10 mouse cellular contexts compared by ENCODE assay signal in the genomic region with DNA sequence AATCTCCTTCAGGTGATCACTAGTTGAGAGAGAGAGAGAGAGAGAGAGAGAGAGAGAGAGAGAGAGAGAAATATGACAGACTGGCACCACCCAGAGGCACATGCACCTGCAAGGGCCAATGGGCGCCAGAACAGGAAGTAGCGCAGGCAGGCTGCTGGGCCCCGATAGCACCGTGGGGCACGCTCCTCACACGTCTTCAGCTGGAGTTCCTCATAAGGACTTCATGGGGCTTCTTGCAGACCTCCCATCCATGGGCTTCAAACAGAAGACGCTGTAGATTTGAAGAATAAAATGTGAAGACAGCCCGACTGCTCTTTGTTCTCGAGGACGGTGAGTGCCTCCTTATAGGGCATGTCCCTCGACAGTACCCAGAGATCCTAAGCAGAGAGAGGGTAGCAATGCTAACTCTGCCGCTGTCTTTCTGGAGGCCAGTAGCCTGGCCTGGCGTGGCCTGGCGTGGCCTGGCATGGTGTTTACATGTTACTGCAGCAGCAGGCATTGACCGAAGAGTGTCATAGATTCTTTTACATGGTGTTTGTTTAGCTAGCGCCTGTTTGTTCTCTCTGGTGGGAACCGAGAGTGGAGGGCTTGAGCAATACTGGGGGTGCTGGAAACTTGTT. TPM values are rescaled to one million over a fixed set of nuclear protein-coding genes. Genes with fewer than 3 reads are reported as not detected.
DNase-seq lines count a peak whose midpoint lies in the region; ATAC-seq lines count a peak whose summit lies in the region.
"Had no signal": no experiment of that assay in that cellular context is flagged by ENCODE, and none has a peak within 500 bp of the region (broad histone marks: within the 10 kb centered on the region; RNA-seq: fewer than 3 reads in every experiment).

No protein-coding gene starts in this region.

- peak overlapping the region; percentile 84 for H3K27ac ChIP-seq in heart, embryonic 10.5 days
- H3K27ac ChIP-seq in macrophage = peak overlapping the region; percentile 92
- H3K27ac ChIP-seq: neural tube, embryonic 13.5 days had no signal

- no peak for DNase-seq in heart, embryonic 10.5 days (ENCODE audit: low spot score)
- no peak for DNase-seq in heart, adult 8-10 months (ENCODE audit: low spot score)
- peak; percentile 85 for DNase-seq in thymus, postnatal 25 days
- no peak for DNase-seq in urinary bladder, postnatal 4 days (ENCODE audit: low spot score in 2 of 2)
- no peak for DNase-seq in left cerebral cortex, postnatal 14 days (ENCODE audit: low spot score in 2 of 2)
- DNase-seq in right cerebral cortex, postnatal 25 days = no peak
- DNase-seq: forebrain, postnatal 0 days had no signal

- peak overlapping the region; percentile 22 for H3K4me3 ChIP-seq in heart, embryonic 10.5 days
- peak overlapping the region; percentile 76 for H3K4me3 ChIP-seq in macrophage (ENCODE audit: inconsistent target)
- H3K4me3 ChIP-seq: neural tube, embryonic 13.5 days had no signal

- peak; percentile 88 for ATAC-seq in inflammation-experienced regulatory T-cells, adult 6 months
- ATAC-seq: forebrain, postnatal 0 days had no signal

- WGBS in heart, embryonic 10.5 days = 63% methylated on average over 17 of the region's 17 CpGs
- 0% methylated on average over 17 of the region's 17 CpGs for WGBS in macrophage (ENCODE audit: missing documents)

- H3K79me2 ChIP-seq in macrophage (ENCODE audit: inconsistent target) = peaks cover 100% of the 10 kb centered on the region

- H3K9me3 ChIP-seq in heart, embryonic 10.5 days = no peaks in the 10 kb centered on the region
- H3K9me3 ChIP-seq: neural tube, embryonic 13.5 days had no signal

- no peaks in the 10 kb centered on the region for H3K36me3 ChIP-seq in heart, embryonic 10.5 days
- H3K36me3 ChIP-seq in macrophage (ENCODE audit: inconsistent target) = no peaks in the 10 kb centered on the region
- H3K36me3 ChIP-seq: neural tube, embryonic 13.5 days had no signal

- intact Hi-C loops in left cerebral cortex, postnatal 14 days (cut with DNase I) = no loop called here

- H3K27me3 ChIP-seq in heart, embryonic 10.5 days (ENCODE audit: insufficient read depth, poor library complexity, severe bottlenecking) = no peaks in the 10 kb centered on the region
- H3K27me3 ChIP-seq: neural tube, embryonic 13.5 days had no signal

- peaks cover 45% of the 10 kb centered on the region for H3K4me1 ChIP-seq in heart, embryonic 10.5 days

RNA-seq across cellular contexts. Expression of gene Taok3, which starts 13.6 kb away (rescaled TPM):
- 12.2 and 18.6 TPM in 2 replicates for polyA plus RNA-seq in heart, embryonic 10.5 days (2016; fragmentation: Nextera tagmentation; extraction: Ambion mirVana)
- total RNA-seq in heart, adult 8-10 months (2022) = 1 to 10 TPM; 6.1 to 8.4 (median 6.3) TPM
- 100 to 1,000 TPM; 115 to 147 (median 144) TPM for polyA plus RNA-seq in inflammation-experienced regulatory T-cells, adult 6 months (2017; shearing (Covaris generic))
- total RNA-seq in macrophage (2018; cell fraction: chromatin; rRNA removed) = 100 to 1,000 TPM in 24 of 26 experiments, 10 to 100 TPM in 2; 88.3 to 515 (median 403) TPM
- 100 to 1,000 TPM in 23 of 26 experiments, 10 to 100 TPM in 3; 69.6 to 129 (median 112) TPM for total RNA-seq in macrophage (2018; cell fraction: cytosol; rRNA removed)
- 100 to 1,000 TPM in 24 of 26 experiments, 10 to 100 TPM in 2; 72.7 to 300 (median 200) TPM for total RNA-seq in macrophage (2018; cell fraction: nucleus; rRNA removed)
- polyA plus RNA-seq in macrophage (2018) = 77.8 to 173 TPM (median 90.5 TPM) in 3 replicates
- 10 to 100 TPM; 62.8 to 66.1 TPM for total RNA-seq in left cerebral cortex, postnatal 14 days (2021)

RNA-seq across cellular contexts. Expression of gene Suds3, which starts 17.6 kb away (rescaled TPM):
- polyA plus RNA-seq in heart, embryonic 10.5 days (2016; fragmentation: Nextera tagmentation; extraction: Ambion mirVana) = 54.8 and 76.3 TPM in 2 replicates
- total RNA-seq in heart, adult 8-10 months (2022) = 100 to 1,000 TPM in 1 of 4 experiments, 10 to 100 TPM in 3; 75.9 to 101 (median 94.1) TPM
- polyA plus RNA-seq in inflammation-experienced regulatory T-cells, adult 6 months (2017; shearing (Covaris generic)) = 10 to 100 TPM in 2 of 3 experiments, 1 to 10 TPM in 1; 8.8 to 14.4 (median 11.7) TPM
- total RNA-seq in macrophage (2018; cell fraction: chromatin; rRNA removed) = 100 to 1,000 TPM in 1 of 26 experiments, 10 to 100 TPM in 25; 16.4 to 115 (median 53.8) TPM
- 10 to 100 TPM; 33.5 to 56.0 (median 44.2) TPM for total RNA-seq in macrophage (2018; cell fraction: cytosol; rRNA removed)
- 10 to 100 TPM; 19.6 to 83.1 (median 39.0) TPM for total RNA-seq in macrophage (2018; cell fraction: nucleus; rRNA removed)
- 50.8 to 76.9 TPM (median 59.2 TPM) in 3 replicates for polyA plus RNA-seq in macrophage (2018)
- total RNA-seq in left cerebral cortex, postnatal 14 days (2021) = 10 to 100 TPM; 93.4 to 97.2 TPM
